Comparison of ENCODE assay signal across 8 mouse cellular contexts in genomic region chr2:112265448-112266241, GRCm38 (mm10). TPM values are rescaled to one million over a fixed set of nuclear protein-coding genes. Genes with fewer than 3 reads are reported as not detected.
A peak's percentile ranks its signal among the peaks of the same experiment; 100 is the strongest.
DNase-seq lines count a peak whose midpoint lies in the region; ATAC-seq lines count a peak whose summit lies in the region.

Gene Slc12a6, plus strand, starts transcription at chr2:112265825.

- peak; percentile 95 for ATAC-seq in hindbrain, embryonic 15.5 days (ENCODE audit: low FRiP score, low read depth)

- peak; percentile 91 for DNase-seq in R1 (ENCODE audit: low read depth, low spot score)
- DNase-seq in cerebellum, postnatal 25 days, result peak; percentile 92 to 96
- DNase-seq in frontal cortex, postnatal 36 days (ENCODE audit: low spot score in 2 of 2), result peak; percentile 91 to 92
- DNase-seq in left cerebral cortex, adult 18-20 months (ENCODE audit: low spot score in 2 of 2), result peak; percentile 88 to 93
- DNase-seq in right cerebral cortex, adult 18-20 months, result peak; percentile 93
- DNase-seq in urinary bladder, postnatal 10 days (ENCODE audit: low spot score), result peak; percentile 76

- no peaks in the 10 kb centered on the region for H3K27me3 ChIP-seq in hindbrain, embryonic 15.5 days

- H3K27ac ChIP-seq in hindbrain, embryonic 15.5 days (replicated peaks), result peak within 1 kb of the TSS; percentile 89
- peak within 1 kb of the TSS; percentile 97 for H3K27ac ChIP-seq in macrophage

- peak within 1 kb of the TSS; percentile 78 for H3K9ac ChIP-seq in hindbrain, embryonic 15.5 days

- peaks cover 63% of the 10 kb centered on the region for H3K4me1 ChIP-seq in hindbrain, embryonic 15.5 days (replicated peaks)

- H3K4me3 ChIP-seq in hindbrain, embryonic 15.5 days, result peak within 1 kb of the TSS; percentile 86
- H3K4me3 ChIP-seq in macrophage (ENCODE audit: inconsistent target), result peak within 1 kb of the TSS; percentile 91

- H3K4me2 ChIP-seq in hindbrain, embryonic 15.5 days, result peak within 1 kb of the TSS; percentile 80

- H3K79me2 ChIP-seq in macrophage (ENCODE audit: inconsistent target), result peaks cover 77% of the 10 kb centered on the region

- H3K36me3 ChIP-seq in hindbrain, embryonic 15.5 days, result no peaks in the 10 kb centered on the region
- H3K36me3 ChIP-seq in macrophage (ENCODE audit: inconsistent target), result no peaks in the 10 kb centered on the region

- under 1% methylated on average over 81 of the region's 85 CpGs for WGBS in hindbrain, embryonic 15.5 days
- WGBS in macrophage (ENCODE audit: missing documents), result 1% methylated on average over 75 of the region's 85 CpGs

- H3K9me3 ChIP-seq in hindbrain, embryonic 15.5 days, result no peaks in the 10 kb centered on the region

RNA-seq across cellular contexts. Expression of gene Slc12a6, which starts in this region (rescaled TPM):
- polyA plus RNA-seq in hindbrain, embryonic 15.5 days (2015; fragmentation: Nextera tagmentation; extraction: Ambion mirVana), result 16.4 and 16.9 TPM in 2 replicates
- total RNA-seq in left cerebral cortex, adult 18-20 months (2021), result 100 to 1,000 TPM; 115 to 123 TPM
- total RNA-seq in macrophage (2018; cell fraction: chromatin; rRNA removed), result 100 to 1,000 TPM; 120 to 339 (median 194) TPM
- total RNA-seq in macrophage (2018; cell fraction: cytosol; rRNA removed), result 100 to 1,000 TPM in 1 of 26 experiments, 10 to 100 TPM in 25; 34.0 to 102 (median 53.5) TPM
- total RNA-seq in macrophage (2018; cell fraction: nucleus; rRNA removed), result 100 to 1,000 TPM; 105 to 304 (median 136) TPM
- 52.8 to 66.8 TPM (median 65.3 TPM) in 3 replicates for polyA plus RNA-seq in macrophage (2018)

Comparison
In these comparisons a context has a peak if more than half of its experiments do, and no peak if none do; other contexts are left out.
1. Peak in every context shown above with its lines: DNase-seq, ATAC-seq, H3K4me3 ChIP-seq and H3K27ac ChIP-seq.